ENCODE assay signal across 8 mouse cellular contexts in genomic region chr7:101465392-101465791, GRCm38 (mm10). TPM values are rescaled to one million over a fixed set of nuclear protein-coding genes. Genes with fewer than 3 reads are reported as not detected.
A peak's percentile ranks its signal among the peaks of the same experiment; 100 is the strongest.
DNase-seq lines count a peak whose midpoint lies in the region; ATAC-seq and TF ChIP-seq lines count a peak whose summit lies in the region.

No protein-coding gene starts in this region.

- H3K4me2 ChIP-seq in heart, embryonic 16.5 days (ENCODE audit: low read depth, low read length), result no peak overlapping the region
- no peak overlapping the region for H3K4me2 ChIP-seq in kidney, postnatal 0 days (ENCODE audit: low read length)

- no peak overlapping the region for H3K4me3 ChIP-seq in heart, embryonic 16.5 days (ENCODE audit: low read length)
- no peak overlapping the region for H3K4me3 ChIP-seq in kidney, postnatal 0 days (replicated peaks; ENCODE audit: low read depth, low read length)

- WGBS in heart, embryonic 16.5 days, result 23% methylated on average over 14 of the region's 14 CpGs
- 14% methylated on average over 14 of the region's 14 CpGs for WGBS in kidney, postnatal 0 days

- H3K9ac ChIP-seq in heart, embryonic 16.5 days (ENCODE audit: low read length), result peak overlapping the region; percentile 14; the same call in 1 of the 2 replicates
- H3K9ac ChIP-seq in kidney, postnatal 0 days (ENCODE audit: low read depth, low read length), result no peak overlapping the region

- DNase-seq in right cerebral cortex, postnatal 4 days, result peak; percentile 36
- no peak for DNase-seq in right cerebral cortex, postnatal 25 days
- peak; percentile 85 for DNase-seq in kidney, postnatal 0 days (ENCODE audit: low spot score)
- peak; percentile 85 for DNase-seq in lung, postnatal 10 days
- DNase-seq in layer of hippocampus, postnatal 14 days (ENCODE audit: low spot score in 2 of 2), result no peak

- H3K27me3 ChIP-seq in heart, embryonic 16.5 days (ENCODE audit: control insufficient read depth, insufficient read depth, low read length), result no peaks in the 10 kb centered on the region; the same call in 1 of the 2 replicates
- H3K27me3 ChIP-seq in kidney, postnatal 0 days (ENCODE audit: insufficient read depth, low read length), result no peaks in the 10 kb centered on the region

- peaks cover 56% of the 10 kb centered on the region for H3K4me1 ChIP-seq in heart, embryonic 16.5 days (ENCODE audit: control insufficient read depth, insufficient read depth, low read length)
- peaks cover 21% of the 10 kb centered on the region for H3K4me1 ChIP-seq in kidney, postnatal 0 days (replicated peaks; ENCODE audit: insufficient read depth, low read length)

- no peak for TF ChIP-seq CTCF in kidney, postnatal 0 days (IDR thresholded peaks at IDR 0.05; ENCODE audit: low read depth)

- H3K36me3 ChIP-seq in heart, embryonic 16.5 days (ENCODE audit: control insufficient read depth, insufficient read depth), result no peaks in the 10 kb centered on the region
- no peaks in the 10 kb centered on the region for H3K36me3 ChIP-seq in kidney, postnatal 0 days (ENCODE audit: insufficient read depth, low read length)

- H3K9me3 ChIP-seq in heart, embryonic 16.5 days (replicated peaks; ENCODE audit: control insufficient read depth, low read length), result no peaks in the 10 kb centered on the region
- H3K9me3 ChIP-seq in kidney, postnatal 0 days (replicated peaks; ENCODE audit: low read length), result no peaks in the 10 kb centered on the region

- H3K27ac ChIP-seq in heart, embryonic 16.5 days (ENCODE audit: low read length), result peak overlapping the region; percentile 54
- peak overlapping the region; percentile 81; the same call in 1 of the 2 replicates for H3K27ac ChIP-seq in kidney, postnatal 0 days

- ATAC-seq in heart, embryonic 16.5 days (replicated peaks; ENCODE audit: extremely low read depth, insufficient read depth, low FRiP score), result peak; percentile 30
- ATAC-seq in kidney, postnatal 0 days (replicated peaks; ENCODE audit: low FRiP score, low read depth), result peak; percentile 31; the same call in 1 of the 2 replicates
- no peak for ATAC-seq in cerebellum, adult (ENCODE audit: insufficient number of reproducible peaks, low FRiP score, low TSS enrichment)
- ATAC-seq in erythroid progenitor cell, adult 5-6 weeks (replicated peaks; ENCODE audit: low FRiP score, poor library complexity, severe bottlenecking), result no peak

RNA-seq across cellular contexts. Expression of gene Pde2a, which starts 43.9 kb away (rescaled TPM):
- 12.7 and 21.1 TPM in 2 replicates for polyA plus RNA-seq in heart, embryonic 16.5 days (2015; fragmentation: Nextera tagmentation; extraction: Ambion mirVana)
- polyA plus RNA-seq in kidney, postnatal 0 days (2015; fragmentation: Nextera tagmentation; extraction: Ambion mirVana), result 21.0 and 22.1 TPM in 2 replicates
- 100 to 1,000 TPM; 239 to 248 TPM for total RNA-seq in layer of hippocampus, postnatal 14 days (2021)
- 15.9 and 17.2 TPM in 2 replicates for total RNA-seq in erythroid progenitor cell, adult 5-6 weeks (2015; ENCODE audit: low replicate concordance)
- 1.7 and 11.8 TPM in 2 replicates for total RNA-seq in erythroid progenitor cell, adult 5-6 weeks (2017; ENCODE audit: low replicate concordance)

RNA-seq across cellular contexts. Expression of gene Gm45837, which starts 54.7 kb away (rescaled TPM):
- polyA plus RNA-seq in heart, embryonic 16.5 days (2015; fragmentation: Nextera tagmentation; extraction: Ambion mirVana), result 2.0 and 7.8 TPM in 2 replicates
- 4.5 and 5.3 TPM in 2 replicates for polyA plus RNA-seq in kidney, postnatal 0 days (2015; fragmentation: Nextera tagmentation; extraction: Ambion mirVana)
- not detected for total RNA-seq in layer of hippocampus, postnatal 14 days (2021)
- total RNA-seq in erythroid progenitor cell, adult 5-6 weeks (2015; ENCODE audit: low replicate concordance), result not detected in 2 replicates
- total RNA-seq in erythroid progenitor cell, adult 5-6 weeks (2017; ENCODE audit: low replicate concordance), result 4.2 TPM in 1 of 2 replicates, not detected in the other

Comparison
In these comparisons a context has a peak if more than half of its experiments do, and no peak if none do; other contexts are left out.
1. DNase-seq: peak in right cerebral cortex, postnatal 4 days (single experiment), kidney, postnatal 0 days (single experiment) and lung, postnatal 10 days (single experiment); none in right cerebral cortex, postnatal 25 days (single experiment) and layer of hippocampus, postnatal 14 days (0 of 2).
2. ATAC-seq: peak in heart, embryonic 16.5 days (single experiment) and kidney, postnatal 0 days (single experiment); none in cerebellum, adult (single experiment) and erythroid progenitor cell, adult 5-6 weeks (single experiment).
3. RNA of gene Pde2a, which starts 43.9 kb away (total RNA-seq): 239 to 248 TPM in layer of hippocampus, postnatal 14 days; 1.7 to 17.2 TPM in erythroid progenitor cell, adult 5-6 weeks; every median in the first group is over 10 times any median in the second.